Mouse (Mus musculus): ENCODE measurements at regions not wholly inside any gene's neighbourhood (a gene's known extent, or its start where the extent isn't known, plus 50 kb on each side); places are given as distances from the start of the nearest gene placed in this dataset.

DNA sequence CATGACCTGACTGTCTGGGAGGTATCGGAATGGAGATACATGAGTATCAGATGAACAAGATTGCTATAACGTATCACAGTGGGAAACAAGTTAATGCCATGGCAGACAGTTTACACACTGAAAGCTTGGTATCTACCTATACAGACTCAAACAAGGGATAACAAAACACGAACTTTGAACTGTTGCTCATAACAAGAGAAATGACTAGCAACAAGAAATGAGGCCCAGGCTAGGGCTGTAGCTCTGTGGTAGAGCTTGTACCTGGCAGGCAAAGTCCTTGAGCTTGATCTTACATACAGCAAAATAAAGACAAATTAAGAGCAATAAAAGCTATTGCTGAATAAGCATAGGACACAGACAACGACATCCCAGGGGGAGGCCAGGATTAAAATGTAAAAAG lies 172.4 kb upstream of the Pln start:
- no peak for ATAC-seq (ENCODE audit: poor library complexity, severe bottlenecking)

DNA sequence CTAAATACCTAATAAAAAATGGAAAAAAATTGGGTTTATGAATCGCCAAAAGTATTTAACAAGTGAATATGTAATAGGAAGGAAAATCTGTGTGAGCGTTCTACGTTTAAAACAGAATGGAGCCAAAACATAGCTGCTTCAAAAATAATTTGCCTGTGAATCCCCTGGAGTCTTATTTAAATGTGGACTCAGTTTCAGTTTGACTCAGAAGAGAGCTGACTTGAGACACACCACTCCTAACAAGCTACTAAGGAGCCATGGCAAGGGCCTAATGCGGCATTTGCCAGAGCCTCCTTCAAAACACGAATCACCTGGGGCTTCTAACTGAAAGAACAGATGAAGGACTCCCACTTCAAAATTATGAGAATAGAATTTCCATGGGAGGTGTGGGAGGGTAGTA lies 169.7 kb upstream of the Pln start:
- ATAC-seq (ENCODE audit: poor library complexity, severe bottlenecking): no peak

DNA sequence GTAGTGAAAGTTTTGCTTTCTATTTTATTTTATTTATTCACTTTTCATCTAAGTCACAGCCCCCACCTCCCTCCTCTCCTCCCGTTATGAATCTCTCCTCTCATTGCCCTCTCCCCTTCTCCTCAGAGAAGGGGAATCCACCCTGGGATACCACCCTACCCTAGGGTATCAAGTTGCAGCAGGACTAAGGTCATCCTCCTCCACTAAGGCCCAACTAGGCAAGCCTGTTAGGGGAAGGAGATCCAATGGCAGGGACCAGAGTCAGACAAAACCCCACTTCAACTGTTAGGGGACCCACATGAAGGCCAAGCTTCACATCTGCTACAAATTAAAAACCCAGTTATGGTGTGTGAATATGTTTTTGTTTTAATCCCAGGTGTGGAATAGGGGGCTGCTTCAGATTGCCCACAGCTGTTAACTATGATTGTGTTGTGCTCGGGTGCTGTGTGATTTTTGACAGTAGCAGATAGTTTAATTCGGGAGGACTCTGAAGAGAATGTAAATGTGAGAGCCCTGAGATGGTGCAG lies 163.4 kb upstream of the Pln start:
- ATAC-seq (ENCODE audit: poor library complexity, severe bottlenecking): no peak

DNA sequence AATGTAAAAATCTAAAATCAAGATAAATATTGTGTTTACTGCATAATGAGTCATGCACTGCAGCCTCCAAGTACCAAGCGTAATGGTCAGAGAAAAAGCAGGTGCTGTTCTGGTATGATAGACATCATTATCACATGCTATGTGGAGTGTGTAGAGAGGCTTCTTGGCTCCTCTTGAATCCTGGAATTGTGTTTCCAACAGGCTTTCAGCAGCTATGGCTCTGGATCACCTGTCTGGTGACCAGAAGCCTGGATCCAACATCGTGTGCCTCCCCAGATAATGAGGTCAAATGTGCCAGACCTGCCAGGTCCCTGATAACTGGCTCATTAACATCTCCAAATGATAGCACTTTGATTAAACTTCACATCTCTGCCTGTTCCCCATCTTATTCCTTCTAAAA lies 161.5 kb upstream of the Pln start:
- no peak for ATAC-seq (ENCODE audit: poor library complexity, severe bottlenecking)

DNA sequence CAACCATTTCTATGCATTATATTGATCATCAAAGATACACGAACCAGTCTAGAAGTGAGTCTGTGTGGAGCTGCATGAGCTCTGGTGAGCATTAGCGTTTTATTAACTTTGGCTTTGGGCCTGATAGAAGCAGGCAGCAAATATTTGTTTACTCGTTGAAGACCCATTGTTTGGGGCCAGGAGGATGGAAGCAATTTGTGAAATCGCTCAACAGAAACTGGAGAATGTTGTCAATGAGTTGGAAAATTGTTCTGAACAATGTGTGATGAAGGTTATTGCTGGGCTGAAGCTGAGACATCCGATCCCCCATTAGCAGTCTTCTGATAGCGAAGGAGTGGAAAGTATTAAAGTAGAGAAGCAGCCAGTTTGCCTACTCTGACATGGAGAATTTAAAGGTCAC lies 158.9 kb upstream of the Pln start:
- no peak for ATAC-seq (ENCODE audit: poor library complexity, severe bottlenecking)

DNA sequence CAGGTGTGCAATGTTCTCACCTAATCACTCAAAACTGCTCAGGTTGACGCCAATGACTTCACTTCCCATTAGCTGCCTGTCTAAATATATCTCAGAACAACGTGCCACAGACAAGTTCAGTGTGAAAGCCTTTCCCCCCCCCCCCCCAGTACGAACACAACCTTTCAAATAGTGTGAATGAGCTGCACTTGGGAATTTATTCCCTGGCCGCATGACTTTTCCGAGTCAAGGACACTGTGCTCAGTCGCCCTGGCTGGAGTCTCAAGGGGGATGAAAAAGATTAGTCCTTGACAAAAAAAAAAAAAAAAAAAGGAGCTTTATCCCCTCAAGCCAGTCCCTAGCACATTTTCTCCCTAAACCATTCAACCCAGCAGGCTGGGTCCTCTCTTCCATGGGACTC lies 158.4 kb upstream of the Pln start:
- ATAC-seq (ENCODE audit: poor library complexity, severe bottlenecking): no peak

DNA sequence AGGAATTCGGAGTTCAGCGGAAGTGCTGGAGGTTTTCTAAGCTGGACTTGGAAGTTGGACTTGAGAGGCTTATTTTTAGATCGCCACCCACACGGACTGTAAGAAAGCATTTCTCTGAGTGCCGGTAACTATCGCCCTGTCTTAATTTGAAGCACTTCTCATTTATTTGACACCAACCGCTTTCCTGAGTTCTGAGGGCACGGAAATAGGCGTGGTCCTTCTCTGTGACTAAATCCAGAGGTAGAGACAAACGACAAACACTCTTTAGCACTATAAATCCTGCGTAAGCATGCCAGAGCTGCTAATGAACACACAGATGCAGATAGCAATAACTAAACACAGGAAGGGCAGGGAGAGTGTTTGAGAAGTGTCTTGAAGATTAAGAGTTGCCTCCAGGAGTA lies 156.7 kb upstream of the Pln start:
- ATAC-seq (ENCODE audit: poor library complexity, severe bottlenecking): peak; percentile 35; the same call in 1 of the 2 replicates

DNA sequence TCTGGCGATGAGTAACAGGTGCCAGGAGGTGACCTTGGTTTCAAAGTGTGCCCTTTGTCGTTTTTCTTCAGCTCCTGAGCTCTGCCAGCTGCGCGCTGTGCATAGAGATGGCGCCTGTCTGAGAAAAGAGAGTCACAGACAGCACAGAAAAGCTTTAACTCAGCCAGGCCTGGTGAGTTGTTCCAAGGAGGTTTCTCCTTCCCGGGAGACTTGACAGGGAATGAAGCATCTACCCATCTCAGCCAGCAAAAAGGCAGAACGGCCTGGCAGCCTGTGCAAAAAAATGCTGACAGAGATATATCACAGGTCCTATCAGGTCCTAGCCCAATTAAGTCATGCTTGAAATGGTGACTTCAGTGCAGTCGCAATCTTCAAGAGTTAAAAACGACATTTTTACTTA lies 156.1 kb upstream of the Pln start:
- no peak for ATAC-seq (ENCODE audit: poor library complexity, severe bottlenecking)

DNA sequence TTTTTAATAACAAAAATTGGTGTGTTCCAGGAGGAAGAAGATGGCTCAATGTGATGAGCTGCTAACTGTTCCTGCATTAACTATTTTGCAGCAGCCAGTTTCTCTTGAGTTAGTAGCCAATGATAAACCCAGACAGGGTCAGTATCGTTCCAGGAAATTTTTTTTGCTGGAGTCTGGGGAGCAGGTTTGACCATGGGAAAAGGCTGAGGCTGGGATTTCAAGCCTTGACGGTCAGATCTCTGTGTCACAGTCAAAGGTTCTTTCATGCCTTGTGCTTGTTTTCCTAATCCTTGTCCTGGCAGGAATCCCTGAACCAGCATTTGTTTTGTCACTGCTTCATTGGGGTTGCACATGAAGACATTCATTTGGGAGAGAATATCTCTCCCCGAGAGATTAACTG lies 129.0 kb upstream of the Pln start:
- no peak for ATAC-seq (ENCODE audit: poor library complexity, severe bottlenecking)

DNA sequence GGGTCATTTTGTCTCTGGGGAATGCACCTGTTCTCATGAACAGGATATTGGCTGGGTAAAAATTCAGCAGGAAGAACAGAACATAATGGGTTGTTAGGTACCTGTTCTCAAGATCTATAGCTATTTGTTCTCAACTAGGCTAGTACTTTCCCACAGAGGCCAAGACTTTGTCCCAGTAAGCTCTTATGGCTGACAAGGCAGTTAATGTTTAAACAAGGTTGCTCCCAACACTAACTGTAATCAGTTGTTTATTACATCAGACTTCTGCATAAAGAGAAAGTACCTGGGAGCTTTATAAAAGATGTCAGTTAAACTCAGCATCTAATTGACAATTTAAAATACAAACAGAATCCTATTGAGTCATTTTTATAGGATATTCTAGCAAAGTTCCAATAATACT lies 127.6 kb upstream of the Pln start:
- no peak for ATAC-seq (ENCODE audit: poor library complexity, severe bottlenecking)
